Mouse (Mus musculus): Measurements from ENCODE around the gene Mark1. TPM values are rescaled to one million over a fixed set of nuclear protein-coding genes. Genes with fewer than 3 reads are reported as not detected.

Gene Mark1
- total RNA-seq, 4 experiments from 2014 or later, result 73.2 to 89.2 (median 79.5) TPM

GRCm38 (mm10) chr1:184853339-184853738, 146.0 kb downstream of the Mark1 start:
- peak in 1 of 2 experiments; percentile 34 for DNase-seq (ENCODE audit: low spot score in 2 of 2)

GRCm38 (mm10) chr1:184851741-184852618, 147.4 kb downstream of the Mark1 start:
- DNase-seq (ENCODE audit: low spot score in 2 of 2), result peak in 1 of 2 experiments; percentile 78

DNA sequence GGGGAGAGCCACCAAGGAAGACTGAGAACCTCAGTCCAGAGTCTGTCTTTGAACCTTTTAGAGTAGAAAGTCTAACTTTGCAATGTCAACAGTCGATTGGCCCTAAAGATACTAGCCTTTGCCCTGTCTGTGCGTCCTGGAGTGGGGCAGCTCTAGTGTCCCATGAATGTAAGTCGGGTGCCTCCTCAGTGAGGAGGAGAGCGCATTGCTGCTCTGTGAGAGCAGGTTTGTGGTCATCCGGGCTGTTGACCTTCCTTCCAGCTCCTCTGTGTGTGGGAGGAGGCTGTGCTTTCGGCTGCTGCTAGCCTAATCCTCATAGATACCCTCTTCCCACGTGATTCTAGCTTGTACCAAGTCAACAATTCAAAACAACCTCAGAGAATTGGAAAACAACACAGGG, 148.2 kb downstream of the Mark1 start:
- DNase-seq (ENCODE audit: low spot score in 2 of 2), result no peak

DNA sequence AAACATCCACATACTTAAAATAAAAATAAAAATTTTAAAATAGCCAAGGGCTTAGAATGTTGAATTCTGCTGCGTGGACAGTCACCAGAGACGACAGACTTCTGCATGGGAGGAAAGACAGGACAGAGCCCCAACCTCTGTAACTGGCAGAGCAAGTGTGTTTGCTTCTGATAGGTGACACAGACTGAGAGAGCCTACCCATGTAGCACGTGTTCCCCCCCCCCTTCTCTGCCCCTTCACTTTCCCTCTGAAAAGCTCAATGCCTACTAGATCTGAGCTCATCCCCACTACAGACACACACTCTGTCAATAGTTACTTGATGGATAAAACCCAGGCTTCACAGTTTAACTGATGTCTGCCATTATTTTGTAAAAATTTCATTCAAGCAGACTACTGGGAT, 152.4 kb downstream of the Mark1 start:
- DNase-seq (ENCODE audit: low spot score in 2 of 2), result no peak

Other genes starting within 250 kb of the Mark1 start
- gene Marc1, start 188.3 kb downstream of the Mark1 start, total RNA-seq (2022), result under 1 TPM in 1 of 4 experiments, not detected in 3; 0.28 TPM
- 100 to 1,000 TPM; 154 to 172 (median 165) TPM for gene Marc2, start 153.1 kb downstream of the Mark1 start, total RNA-seq (2022)
- 10 to 100 TPM; 45.6 to 56.4 (median 48.8) TPM for gene C130074G19Rik, start 116.4 kb downstream of the Mark1 start, total RNA-seq (2022)
- 10 to 100 TPM; 65.4 to 73.2 (median 71.2) TPM for gene Rab3gap2, start 204.5 kb upstream of the Mark1 start, total RNA-seq (2022)

Data from left cerebral cortex, adult 8-10 months (tissue).